Mouse (Mus musculus): Measurements from ENCODE around the gene Srgap2. TPM values are rescaled to one million over a fixed set of nuclear protein-coding genes. Genes with fewer than 3 reads are reported as not detected.

Gene Srgap2
- total RNA-seq, 2 experiments from 2014 or later, result 82.7 to 83.7 TPM

GRCm38 (mm10) chr1:131431456-131432246 is 95.5 kb downstream of the Srgap2 start:
- DNase-seq (ENCODE audit: low spot score in 2 of 2), result peak; percentile 64 to 91
- intact Hi-C loops (cut with DNase I), result loop anchor here (5.0 kb wide), 2 partner anchors 61 to 96 kb away; partner anchors contain the start of genes Fam72a and Srgap2

DNA sequence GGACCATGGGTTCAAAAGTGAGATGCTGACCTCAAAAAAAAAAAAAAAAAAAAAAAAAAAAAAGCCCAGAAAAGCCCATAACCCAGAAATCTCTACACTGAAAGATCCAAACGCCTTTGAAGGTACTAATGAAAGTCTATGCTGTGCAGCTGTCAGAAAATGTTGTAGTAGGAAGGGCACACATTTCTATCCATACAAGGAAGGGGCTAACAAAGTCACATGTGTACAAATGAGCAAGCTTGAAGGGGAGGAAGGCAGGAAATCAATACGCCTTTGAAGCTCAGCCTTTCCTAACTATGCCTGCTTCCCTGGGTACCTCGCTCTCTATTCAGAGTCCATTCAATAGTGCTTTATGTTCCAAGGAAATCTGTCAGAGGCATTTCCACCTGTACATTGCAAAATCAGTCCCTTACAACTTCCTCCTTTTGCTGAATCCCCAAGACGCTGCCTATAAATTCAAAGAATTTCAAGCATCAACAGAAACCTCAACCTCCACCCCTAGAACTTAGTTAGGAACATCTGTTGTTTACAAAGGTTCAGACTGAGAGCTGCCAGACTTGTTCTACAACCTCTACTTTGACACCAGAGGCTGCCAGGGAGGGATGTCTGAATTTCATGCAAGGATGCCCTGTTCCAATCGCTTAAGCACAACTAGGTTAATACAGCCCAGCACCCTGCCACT is 99.9 kb downstream of the Srgap2 start:
- intact Hi-C loops (cut with DNase I), result no loop called here
- no peak for DNase-seq (ENCODE audit: low spot score in 2 of 2)

GRCm38 (mm10) chr1:131423061-131423460 is 104.1 kb downstream of the Srgap2 start:
- no peak for DNase-seq (ENCODE audit: low spot score in 2 of 2)
- intact Hi-C loops (cut with DNase I), result no loop called here

GRCm38 (mm10) chr1:131421113-131421512 is 106.0 kb downstream of the Srgap2 start:
- no peak for DNase-seq (ENCODE audit: low spot score in 2 of 2)
- intact Hi-C loops (cut with DNase I), result no loop called here

GRCm38 (mm10) chr1:131420660-131421059 is 106.5 kb downstream of the Srgap2 start:
- intact Hi-C loops (cut with DNase I), result no loop called here
- DNase-seq (ENCODE audit: low spot score in 2 of 2), result no peak

DNA sequence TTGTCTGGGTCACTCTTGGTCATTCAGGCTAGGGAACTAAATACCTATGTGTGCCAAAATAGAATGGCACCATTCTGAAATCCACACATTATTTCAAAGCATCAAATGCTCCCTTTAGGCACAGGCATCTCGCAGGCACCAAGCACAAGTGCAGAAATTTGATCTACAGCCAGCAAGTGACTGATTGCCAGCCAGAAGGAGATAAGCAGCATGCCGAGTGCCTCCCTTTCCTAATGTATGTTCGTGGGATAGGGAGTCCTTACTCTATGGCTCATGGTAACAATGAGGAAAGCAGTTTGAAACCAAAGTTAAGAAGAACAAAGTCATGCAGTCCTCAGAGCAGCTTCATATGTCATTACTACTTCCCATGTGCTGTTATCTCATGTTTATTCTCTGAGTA is 107.8 kb downstream of the Srgap2 start:
- intact Hi-C loops (cut with DNase I), result no loop called here
- no peak for DNase-seq (ENCODE audit: low spot score in 2 of 2)

GRCm38 (mm10) chr1:131417821-131418660 is 109.1 kb downstream of the Srgap2 start:
- peak in 1 of 2 experiments; percentile 60 for DNase-seq (ENCODE audit: low spot score in 2 of 2)
- intact Hi-C loops (cut with DNase I), result no loop called here

GRCm38 (mm10) chr1:131417059-131417750 is 109.9 kb downstream of the Srgap2 start:
- no peak for DNase-seq (ENCODE audit: low spot score in 2 of 2)
- intact Hi-C loops (cut with DNase I), result no loop called here

DNA sequence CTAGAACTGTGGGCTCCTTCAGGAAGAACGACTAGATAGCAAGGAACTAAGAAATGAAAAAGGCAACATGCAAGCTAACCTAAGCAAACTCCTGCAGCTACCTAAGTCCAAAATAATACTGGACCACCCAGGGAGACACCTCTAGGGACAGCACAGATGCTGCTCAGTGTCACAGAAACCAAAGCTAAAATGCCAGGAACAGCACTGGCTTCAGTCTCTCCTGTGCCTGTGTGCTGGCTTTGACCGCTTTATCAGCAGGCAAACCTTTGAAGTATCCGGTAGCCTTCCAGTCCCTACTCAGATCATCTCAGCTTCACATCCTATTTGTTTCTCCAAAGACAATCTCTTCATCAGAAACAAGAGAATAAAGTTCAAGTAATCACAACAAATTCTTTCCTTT is 123.6 kb downstream of the Srgap2 start:
- DNase-seq (ENCODE audit: low spot score in 2 of 2), result no peak
- intact Hi-C loops (cut with DNase I), result no loop called here

DNA sequence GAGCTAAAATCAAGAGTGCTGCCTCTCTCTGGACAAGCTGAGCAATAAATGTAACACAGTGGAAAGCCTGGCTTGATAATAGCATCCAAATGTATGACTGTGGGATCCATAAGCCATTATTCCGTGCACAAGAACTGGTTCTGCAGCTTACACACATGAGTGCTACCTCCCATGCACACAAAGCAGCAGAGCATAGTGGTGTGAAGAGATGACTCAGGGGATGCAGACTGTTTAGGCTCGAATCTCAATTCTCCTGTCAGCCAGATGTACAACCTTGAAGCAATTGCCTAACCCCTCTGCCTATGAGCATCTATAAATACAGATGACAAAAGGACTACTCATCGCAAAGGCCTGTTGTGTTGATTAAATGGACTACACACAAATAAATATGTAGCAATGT is 126.3 kb downstream of the Srgap2 start:
- DNase-seq (ENCODE audit: low spot score in 2 of 2), result peak in 1 of 2 experiments; percentile 20
- intact Hi-C loops (cut with DNase I), result no loop called here

DNA sequence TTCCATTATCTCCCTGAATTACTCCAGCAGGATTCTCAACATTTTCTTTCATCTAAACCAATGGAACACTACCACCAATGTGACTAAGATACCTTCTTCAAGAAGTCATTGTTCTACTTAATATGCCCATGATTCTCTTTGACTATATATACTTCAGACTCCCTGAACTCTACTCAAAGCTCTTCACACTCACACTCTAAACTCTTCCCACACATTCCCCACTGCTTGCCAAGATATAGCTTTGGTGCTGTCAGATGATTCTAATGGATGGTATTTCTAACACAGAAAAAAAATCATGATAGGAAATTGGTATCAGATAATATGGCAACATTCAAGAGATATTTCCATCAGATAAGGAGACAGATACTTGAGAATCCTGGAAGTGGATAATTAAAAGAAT is 129.0 kb downstream of the Srgap2 start:
- DNase-seq (ENCODE audit: low spot score in 2 of 2), result peak in 1 of 2 experiments; percentile 46
- intact Hi-C loops (cut with DNase I), result no loop called here

DNA sequence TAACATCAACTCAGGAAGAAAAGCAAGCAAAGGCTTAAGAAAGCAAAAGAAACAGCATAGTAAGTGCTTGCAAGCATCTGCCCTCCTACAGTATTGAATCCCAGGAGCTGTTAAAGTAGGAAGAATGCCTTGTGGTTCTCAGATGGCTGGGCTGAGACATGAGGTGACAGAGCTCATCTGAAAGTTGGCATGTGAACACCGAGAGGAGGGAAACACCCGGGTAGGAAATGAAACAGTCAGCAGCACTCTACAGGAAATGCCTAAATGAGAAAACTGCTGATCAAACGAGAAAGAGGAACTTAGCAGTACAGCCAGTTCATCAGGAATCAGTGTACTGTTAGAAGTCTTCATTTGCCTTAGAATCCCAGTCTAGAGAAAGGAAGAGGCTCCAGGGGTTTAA is 142.7 kb downstream of the Srgap2 start:
- peak in 1 of 2 experiments; percentile 63 for DNase-seq (ENCODE audit: low spot score in 2 of 2)
- intact Hi-C loops (cut with DNase I), result no loop called here

- no peak for DNase-seq (ENCODE audit: low spot score in 2 of 2)
- intact Hi-C loops (cut with DNase I), result no loop called here
These were observed 145.0 kb downstream of the Srgap2 start for GRCm38 (mm10) chr1:131382184-131382583.

DNA sequence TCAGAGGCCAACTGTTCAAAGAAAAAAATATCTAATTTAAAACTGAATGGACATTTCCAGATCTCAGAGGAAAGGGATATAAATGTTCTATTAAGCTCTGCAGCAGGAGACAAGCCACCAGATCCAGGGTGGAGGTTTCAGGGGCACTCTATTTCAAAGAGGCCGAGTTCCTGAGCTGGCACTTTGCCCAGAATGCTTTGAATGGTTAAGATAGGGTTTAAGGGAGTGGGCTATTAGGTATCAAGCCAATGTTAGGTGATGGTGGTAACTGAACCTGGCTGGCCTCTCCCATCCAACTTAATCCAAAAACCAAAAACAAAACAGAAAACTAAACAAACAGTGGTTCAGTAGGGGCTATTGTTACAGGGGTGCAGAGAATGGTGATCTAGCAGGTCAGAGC is 146.9 kb downstream of the Srgap2 start:
- intact Hi-C loops (cut with DNase I), result no loop called here

GRCm38 (mm10) chr1:131378914-131379474 is 148.2 kb downstream of the Srgap2 start:
- no peak for DNase-seq (ENCODE audit: low spot score in 2 of 2)

More for the DNA sequence above, 146.9 kb downstream of the Srgap2 start:
- no peak for DNase-seq (ENCODE audit: low spot score in 2 of 2)

GRCm38 (mm10) chr1:131378081-131378913 is 148.9 kb downstream of the Srgap2 start:
- no peak for DNase-seq (ENCODE audit: low spot score in 2 of 2)
- intact Hi-C loops (cut with DNase I), result no loop called here

More at GRCm38 (mm10) chr1:131378914-131379474, 148.2 kb downstream of the Srgap2 start:
- intact Hi-C loops (cut with DNase I), result no loop called here

GRCm38 (mm10) chr1:131365832-131366231 is 161.3 kb downstream of the Srgap2 start:
- DNase-seq (ENCODE audit: low spot score in 2 of 2), result no peak
- intact Hi-C loops (cut with DNase I), result no loop called here

DNA sequence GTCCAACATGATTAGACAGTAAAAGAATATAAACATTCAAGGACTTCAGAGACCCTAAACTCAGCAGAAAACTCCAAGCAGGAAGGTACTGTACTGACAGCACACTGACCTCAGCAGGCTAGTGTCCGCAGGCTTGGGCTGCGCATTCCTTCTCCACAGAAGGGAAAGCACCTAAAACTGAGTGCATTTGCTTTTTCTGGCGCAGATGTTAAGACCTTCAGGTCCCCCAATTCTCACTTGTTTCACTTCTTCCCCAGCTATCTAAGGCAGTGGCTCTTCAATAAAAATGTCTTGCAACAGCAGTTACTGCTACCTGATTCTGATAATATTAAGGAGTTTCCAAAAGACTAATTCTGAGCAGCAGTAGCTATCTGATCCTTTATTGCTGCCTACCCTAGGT is 162.7 kb downstream of the Srgap2 start:
- intact Hi-C loops (cut with DNase I), result no loop called here
- no peak for DNase-seq (ENCODE audit: low spot score in 2 of 2)
